25 mouse cellular contexts compared by ENCODE assay signal in genomic region chr2:65249575-65249974, GRCm38 (mm10). TPM values are rescaled to one million over a fixed set of nuclear protein-coding genes. Genes with fewer than 3 reads are reported as not detected.
DNase-seq lines count a peak whose midpoint lies in the region; ATAC-seq and TF ChIP-seq lines count a peak whose summit lies in the region.
"Had no signal": no experiment of that assay in that cellular context is flagged by ENCODE, and none has a peak within 500 bp of the region (broad histone marks: within the 10 kb centered on the region; RNA-seq: fewer than 3 reads in every experiment).

No protein-coding gene starts in this region.

- no peak for TF ChIP-seq CTCF in stomach, postnatal 0 days (IDR thresholded peaks at IDR 0.05; ENCODE audit: low read depth)

- WGBS in kidney, embryonic 15.5 days: 32% methylated on average over 2 of the region's 2 CpGs
- WGBS in stomach, embryonic 15.5 days: 37% methylated on average over 2 of the region's 2 CpGs
- 25% methylated on average over 2 of the region's 2 CpGs for WGBS in stomach, postnatal 0 days

- 0 out of 2 replicates have a peak, but pooled peaks cover 6% of the 10 kb centered on the region for H3K4me1 ChIP-seq in kidney, embryonic 15.5 days
- H3K4me1 ChIP-seq in stomach, embryonic 15.5 days: no peaks in the 10 kb centered on the region
- no peaks in the 10 kb centered on the region for H3K4me1 ChIP-seq in stomach, postnatal 0 days (replicated peaks; ENCODE audit: control insufficient read depth, insufficient read depth)
- H3K4me1 ChIP-seq: forebrain, embryonic 13.5 days; limb, embryonic 12.5 days; liver, embryonic 15.5 days had no signal

- H3K27ac ChIP-seq in kidney, embryonic 15.5 days: 0 out of 2 replicates have a peak overlapping the region, but pooled peaks have one; percentile 14
- H3K27ac ChIP-seq in stomach, embryonic 15.5 days: no peak overlapping the region
- no peak overlapping the region for H3K27ac ChIP-seq in stomach, postnatal 0 days (replicated peaks)
- H3K27ac ChIP-seq: forebrain, embryonic 13.5 days; hindbrain, embryonic 14.5 days; layer of hippocampus, adult 2 months; left cerebral cortex, adult 2 months; limb, embryonic 12.5 days; liver, embryonic 15.5 days had no signal

- H3K9ac ChIP-seq in kidney, embryonic 15.5 days: no peak overlapping the region
- no peak overlapping the region for H3K9ac ChIP-seq in stomach, embryonic 15.5 days
- H3K9ac ChIP-seq in stomach, postnatal 0 days (ENCODE audit: low read length): no peak overlapping the region
- H3K9ac ChIP-seq: forebrain, embryonic 13.5 days; heart, embryonic 12.5 days; hindbrain, embryonic 14.5 days; limb, embryonic 12.5 days; liver, embryonic 15.5 days; lung, embryonic 14.5 days had no signal

- H3K4me3 ChIP-seq in kidney, embryonic 15.5 days (replicated peaks): no peak overlapping the region
- no peak overlapping the region for H3K4me3 ChIP-seq in stomach, embryonic 15.5 days (replicated peaks)
- no peak overlapping the region for H3K4me3 ChIP-seq in stomach, postnatal 0 days (ENCODE audit: low read depth, low read length)
- H3K4me3 ChIP-seq: forebrain, embryonic 13.5 days; heart, embryonic 12.5 days; layer of hippocampus, adult 2 months; left cerebral cortex, adult 2 months; limb, embryonic 12.5 days; liver, embryonic 15.5 days had no signal

- no peaks in the 10 kb centered on the region for H3K27me3 ChIP-seq in kidney, embryonic 15.5 days
- no peaks in the 10 kb centered on the region for H3K27me3 ChIP-seq in stomach, embryonic 15.5 days (replicated peaks)
- no peaks in the 10 kb centered on the region for H3K27me3 ChIP-seq in stomach, postnatal 0 days (ENCODE audit: control insufficient read depth, insufficient read depth, low read length)
- H3K27me3 ChIP-seq: forebrain, embryonic 13.5 days; heart, embryonic 12.5 days; limb, embryonic 12.5 days; liver, embryonic 15.5 days; Patski had no signal

- ATAC-seq in kidney, embryonic 15.5 days (replicated peaks; ENCODE audit: low FRiP score): peak; percentile 52
- 0 out of 2 replicates have a peak, but pooled peaks have one; percentile 43 for ATAC-seq in stomach, embryonic 15.5 days (ENCODE audit: insufficient read depth, low FRiP score, low read depth)
- ATAC-seq in stomach, postnatal 0 days (ENCODE audit: low FRiP score, low TSS enrichment): no peak
- ATAC-seq: forebrain, embryonic 13.5 days; Patski had no signal

- no peak for TF ChIP-seq EP300 in stomach, postnatal 0 days (optimal IDR thresholded peaks at IDR 0.05)

- DNase-seq in adrenal gland, adult 2 months: peak; percentile 43
- no peak for DNase-seq in adrenal gland, postnatal 4 days (ENCODE audit: low spot score in 2 of 2)
- DNase-seq in kidney, postnatal 36 days: no peak
- DNase-seq in stomach, postnatal 0 days (ENCODE audit: low spot score): no peak
- DNase-seq in layer of hippocampus, adult 18-20 months (ENCODE audit: low spot score in 2 of 2): no peak
- DNase-seq: cerebellum, adult 11 months; cerebellum, adult 9-10 months; cerebellum, postnatal 36 days; gastrocnemius, postnatal 10 days; kidney, postnatal 10 days; lung, embryonic 14.5 days; lung, postnatal 14 days; midbrain, embryonic 14.5 days; thymus, postnatal 14 days had no signal

- H3K36me3 ChIP-seq in kidney, embryonic 15.5 days: no peaks in the 10 kb centered on the region
- no peaks in the 10 kb centered on the region for H3K36me3 ChIP-seq in stomach, embryonic 15.5 days
- no peaks in the 10 kb centered on the region for H3K36me3 ChIP-seq in stomach, postnatal 0 days (ENCODE audit: control insufficient read depth, insufficient read depth, low read length)
- H3K36me3 ChIP-seq: G1E; heart, embryonic 12.5 days; limb, embryonic 12.5 days; liver, embryonic 15.5 days had no signal

- no peaks in the 10 kb centered on the region for H3K9me3 ChIP-seq in kidney, embryonic 15.5 days (replicated peaks)
- H3K9me3 ChIP-seq in stomach, embryonic 15.5 days: no peaks in the 10 kb centered on the region
- H3K9me3 ChIP-seq in stomach, postnatal 0 days (ENCODE audit: control insufficient read depth, low read length): no peaks in the 10 kb centered on the region
- H3K9me3 ChIP-seq: forebrain, embryonic 13.5 days; heart, embryonic 12.5 days; limb, embryonic 12.5 days; liver, embryonic 15.5 days had no signal

- no peak overlapping the region for H3K4me2 ChIP-seq in kidney, embryonic 15.5 days
- H3K4me2 ChIP-seq in stomach, embryonic 15.5 days: no peak overlapping the region
- H3K4me2 ChIP-seq in stomach, postnatal 0 days (replicated peaks; ENCODE audit: low read depth): no peak overlapping the region
- H3K4me2 ChIP-seq: forebrain, embryonic 13.5 days; heart, embryonic 12.5 days; hindbrain, embryonic 14.5 days; limb, embryonic 12.5 days; liver, embryonic 15.5 days; lung, embryonic 14.5 days had no signal

RNA-seq across cellular contexts. Expression of gene Cobll1, which starts 10.4 kb away (rescaled TPM):
- total RNA-seq in adrenal gland, adult 2 months (2021): 100 to 1,000 TPM; 295 to 301 TPM
- 48.1 and 58.3 TPM in 2 replicates for polyA plus RNA-seq in adrenal gland, adult 2 months (2012; rRNA removed)
- total RNA-seq in adrenal gland, postnatal 4 days (2021): 100 to 1,000 TPM; 148 to 149 TPM
- 20.1 and 21.7 TPM in 2 replicates for polyA plus RNA-seq in kidney, embryonic 15.5 days (2015; fragmentation: Nextera tagmentation; extraction: Ambion mirVana)
- 14.3 and 16.2 TPM in 2 replicates for polyA plus RNA-seq in stomach, embryonic 15.5 days (2015; fragmentation: Nextera tagmentation; extraction: Ambion mirVana)
- 9.3 and 10.3 TPM in 2 replicates for polyA plus RNA-seq in stomach, postnatal 0 days (2015; fragmentation: Nextera tagmentation; extraction: Ambion mirVana)
- total RNA-seq in layer of hippocampus, adult 18-20 months (2021): 1 to 10 TPM; 7.3 to 7.5 TPM
- polyA plus RNA-seq: G1E had no signal
